Mouse (Mus musculus) bone marrow macrophage, adult 2 months (primary cell): Measurements from ENCODE around the gene Kiz. TPM values are rescaled to one million over a fixed set of nuclear protein-coding genes. Genes with fewer than 3 reads are reported as not detected.
A peak's percentile ranks its signal among the peaks of the same experiment; 100 is the strongest.

Experiments used
- H3K27ac ChIP-seq: 2 replicates; pipeline ENCODE4 v1.5.1; 2012; ENCODE audit warnings: low read depth, low read length; ENCODE audit not compliant: insufficient read depth
- H3K4me1 ChIP-seq: 2 replicates; pipeline ENCODE4 v1.6.1; 2012; ENCODE audit warnings: low read length; ENCODE audit not compliant: control insufficient read depth, insufficient read depth
- H3K4me3 ChIP-seq: 2 replicates; pipeline ENCODE4 v1.5.1; 2012; ENCODE audit warnings: mild to moderate bottlenecking, low read length, moderate library complexity; ENCODE audit not compliant: insufficient read depth
- CTCF ChIP-seq: IDR thresholded peaks from 2 replicates; pipeline ENCODE4 v1.5.1; 2012; ENCODE audit warnings: low read depth, mild to moderate bottlenecking, low read length, moderate library complexity
- POLR2A ChIP-seq: IDR thresholded peaks from 2 replicates; pipeline ENCODE4 v1.6.1; 2012; ENCODE audit warnings: mild to moderate bottlenecking, low read depth, low read length, borderline replicate concordance
- polyA plus RNA-seq: library from polyadenylated mRNA; stranded (reverse); fragments of >200 nt; gene quantifications from 2 replicates; pipeline ENCODE4 v1.2.4, GENCODE M21; 2012; ENCODE audit not compliant: missing spikeins, insufficient read depth, insufficient read length

The Kiz gene
- 22.3 and 30.2 TPM in 2 replicates for polyA plus RNA-seq

- Histone ChIP-seq H3K4me1 (peaks cover 4% of the 10 kb centered on the region; the same call in 1 of the 2 replicates), H3K27ac (no peak within 1 kb of the TSS), H3K4me3 (peak within 1 kb of the TSS; percentile 90)
- TF ChIP-seq CTCF (no peak), POLR2A (0 out of 2 replicates have a peak, but pooled peaks have one; percentile 49)
These were observed at the start of gene Kiz for GRCm38 (mm10) chr2:146855599-146856039. Kiz (plus strand) TSS chr2:146855864.

GRCm38 (mm10) chr2:146809706-146810256, 45.9 kb upstream of the Kiz start:
- no peak overlapping the region for H3K27ac ChIP-seq
- H3K4me3 ChIP-seq: no peak overlapping the region
- TF ChIP-seq CTCF (no peak), POLR2A (no peak)
- H3K4me1 ChIP-seq: no peaks in the 10 kb centered on the region

GRCm38 (mm10) chr2:146810695-146811094, 45.0 kb upstream of the Kiz start:
- no peak overlapping the region for H3K27ac ChIP-seq
- H3K4me1 ChIP-seq: no peaks in the 10 kb centered on the region
- H3K4me3 ChIP-seq: no peak overlapping the region
- TF ChIP-seq POLR2A: no peak
- TF ChIP-seq CTCF: no peak

- no peak for TF ChIP-seq CTCF
- TF ChIP-seq POLR2A: no peak
- Histone ChIP-seq H3K4me3 (no peak overlapping the region), H3K27ac (no peak overlapping the region), H3K4me1 (no peaks in the 10 kb centered on the region)
These were observed 40.7 kb upstream of the Kiz start for GRCm38 (mm10) chr2:146814978-146815377.

GRCm38 (mm10) chr2:146819065-146819464, 36.6 kb upstream of the Kiz start:
- H3K27ac ChIP-seq: no peak overlapping the region
- no peaks in the 10 kb centered on the region for H3K4me1 ChIP-seq
- no peak overlapping the region for H3K4me3 ChIP-seq
- TF ChIP-seq CTCF (no peak), POLR2A (no peak)

- TF ChIP-seq CTCF: no peak
- H3K4me1 ChIP-seq: no peaks in the 10 kb centered on the region
- no peak overlapping the region for H3K27ac ChIP-seq
- no peak overlapping the region for H3K4me3 ChIP-seq
These were observed 32.1 kb upstream of the Kiz start for GRCm38 (mm10) chr2:146823483-146823951.

DNA sequence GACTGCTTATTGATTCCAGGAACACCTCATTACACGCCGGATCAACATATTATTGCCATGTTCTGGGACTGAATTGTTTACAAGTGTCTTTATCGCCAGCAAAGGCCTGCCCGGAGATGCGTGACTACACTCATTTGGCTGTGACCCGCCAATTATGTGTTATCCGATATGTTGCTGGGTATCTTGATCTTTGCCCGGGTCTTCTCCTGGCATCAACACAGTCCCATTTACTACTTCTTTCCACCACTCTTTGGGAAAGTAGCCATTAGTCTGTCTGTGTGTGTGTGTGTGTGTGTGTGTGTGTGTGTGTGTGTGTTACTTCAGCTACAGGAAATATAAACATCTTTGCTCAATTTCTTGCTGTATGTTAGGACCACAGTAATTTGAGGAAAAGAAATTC, 31.6 kb upstream of the Kiz start:
- TF ChIP-seq CTCF (no peak), POLR2A (no peak)
- H3K4me1 ChIP-seq: no peaks in the 10 kb centered on the region
- no peak overlapping the region for H3K27ac ChIP-seq
- H3K4me3 ChIP-seq: no peak overlapping the region

DNA sequence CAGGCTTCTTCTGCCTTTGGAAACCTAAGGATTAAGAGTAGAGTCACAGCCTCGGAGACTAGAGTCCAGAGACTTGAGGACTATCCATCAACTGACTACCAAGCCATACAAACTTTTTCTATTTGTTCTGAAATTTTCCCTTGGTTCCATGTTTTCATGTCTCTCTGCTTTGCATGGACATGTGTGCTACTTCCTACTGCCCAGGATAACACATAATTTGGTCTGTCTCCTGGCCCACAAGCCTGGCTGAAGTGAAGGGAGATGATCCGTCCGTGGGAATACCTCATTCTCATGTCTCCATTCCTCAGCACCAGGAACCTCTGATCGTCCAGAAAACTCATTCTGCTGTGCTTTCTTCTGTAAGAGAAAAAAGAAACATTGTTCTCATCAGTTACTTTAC, 27.7 kb upstream of the Kiz start:
- no peak overlapping the region for H3K27ac ChIP-seq
- TF ChIP-seq POLR2A: no peak
- TF ChIP-seq CTCF: no peak
- no peaks in the 10 kb centered on the region for H3K4me1 ChIP-seq
- H3K4me3 ChIP-seq: no peak overlapping the region

GRCm38 (mm10) chr2:146833222-146834063, 22.2 kb upstream of the Kiz start:
- Histone ChIP-seq H3K27ac (no peak overlapping the region), H3K4me1 (no peaks in the 10 kb centered on the region), H3K4me3 (no peak overlapping the region)
- TF ChIP-seq CTCF (no peak), POLR2A (no peak)

GRCm38 (mm10) chr2:146834064-146834313, 21.7 kb upstream of the Kiz start:
- H3K27ac ChIP-seq: no peak overlapping the region
- no peaks in the 10 kb centered on the region for H3K4me1 ChIP-seq
- TF ChIP-seq POLR2A (no peak), CTCF (no peak)
- H3K4me3 ChIP-seq: peak overlapping the region; percentile 32
